Mouse (Mus musculus): Measurements from ENCODE around the gene Arrdc1.

The Arrdc1 gene

DNA sequence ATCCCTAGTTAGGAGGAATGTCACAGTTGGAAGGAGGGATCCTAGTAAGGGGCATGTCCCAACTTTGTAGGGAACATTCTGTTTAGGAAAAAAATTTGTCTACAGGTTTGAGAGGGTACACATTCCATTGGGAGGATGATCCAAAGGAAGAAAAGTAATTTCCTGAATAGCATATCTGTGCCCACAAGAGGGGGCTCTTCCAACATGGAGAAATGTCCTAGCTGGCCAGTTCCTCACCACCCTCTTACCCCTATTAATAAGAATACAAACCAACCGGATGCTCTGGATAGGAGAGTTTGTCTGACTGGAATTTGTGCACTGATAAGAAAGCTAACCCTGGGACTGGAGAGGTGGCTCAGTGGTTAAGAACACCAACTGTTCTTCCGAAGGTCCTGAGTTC is 11.5 kb downstream of the Arrdc1 start:
- in situ Hi-C loops (cut with MboI): no loop called here

DNA sequence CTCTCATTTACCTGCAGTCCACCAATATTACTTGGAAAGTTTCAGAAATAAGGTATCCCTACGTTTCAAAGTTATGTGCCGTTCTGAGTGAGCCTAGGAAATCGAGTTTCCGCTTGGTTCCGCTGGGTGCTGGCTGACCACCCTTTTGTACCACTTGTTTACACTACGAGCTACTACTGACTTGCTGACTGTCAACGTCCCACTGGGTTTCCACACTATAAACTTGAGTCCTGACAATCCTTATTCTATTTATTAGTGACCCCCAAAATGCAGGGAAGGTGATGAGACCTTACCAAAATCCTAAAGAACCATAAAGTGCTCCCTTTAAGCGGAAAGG is 15.2 kb downstream of the Arrdc1 start:
- in situ Hi-C loops (cut with MboI): no loop called here

DNA sequence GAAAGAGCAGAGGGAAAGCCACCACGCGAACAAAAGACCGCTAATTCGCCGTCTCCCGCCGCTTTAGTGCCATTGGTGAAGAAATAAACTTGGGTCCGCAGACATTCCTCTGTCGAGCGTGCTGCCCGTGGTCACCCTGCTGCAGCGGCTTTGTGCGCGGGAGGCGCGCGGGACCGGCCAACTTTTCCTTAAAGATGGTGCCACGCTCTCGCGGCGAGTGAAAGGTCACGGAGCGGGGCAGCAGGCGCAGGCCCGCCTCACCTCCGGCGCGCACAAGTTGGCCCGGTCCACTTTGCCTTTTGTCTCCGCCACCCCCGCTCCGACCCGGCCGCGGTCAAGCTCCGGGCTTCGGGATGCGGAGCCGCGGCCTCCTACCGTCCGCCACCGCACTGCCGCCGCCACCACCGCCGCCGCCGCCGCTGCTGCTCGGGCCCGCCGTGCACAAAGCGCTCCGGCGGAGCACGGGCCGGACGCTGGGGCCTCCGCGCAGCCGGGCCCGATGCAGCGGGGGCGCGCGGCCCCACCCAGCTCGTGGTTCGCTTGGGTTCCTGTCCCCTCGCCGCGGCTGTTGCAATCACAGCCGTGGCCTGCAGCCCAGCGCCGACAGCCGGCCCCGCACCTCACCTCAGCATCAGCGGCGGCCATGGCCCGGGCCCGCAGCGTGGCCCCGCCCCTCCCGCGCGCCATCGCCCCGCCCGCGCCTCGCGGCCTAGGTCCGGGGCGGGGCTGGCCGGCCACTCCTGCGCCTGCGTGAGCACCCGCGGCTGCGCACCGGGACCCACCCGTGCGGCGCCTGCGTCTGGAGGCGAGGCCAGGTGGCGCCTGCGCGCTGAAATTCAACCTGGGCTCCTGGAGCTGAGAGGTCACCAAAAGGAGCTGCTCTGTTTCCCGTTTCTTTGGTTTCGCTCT is 15.9 kb downstream of the Arrdc1 start, which contains the start of gene Ehmt1:
Ehmt1 (minus strand) TSS at position 685 of the 909 bp plus-strand sequence.
- in situ Hi-C loops (cut with MboI): no loop called here

DNA sequence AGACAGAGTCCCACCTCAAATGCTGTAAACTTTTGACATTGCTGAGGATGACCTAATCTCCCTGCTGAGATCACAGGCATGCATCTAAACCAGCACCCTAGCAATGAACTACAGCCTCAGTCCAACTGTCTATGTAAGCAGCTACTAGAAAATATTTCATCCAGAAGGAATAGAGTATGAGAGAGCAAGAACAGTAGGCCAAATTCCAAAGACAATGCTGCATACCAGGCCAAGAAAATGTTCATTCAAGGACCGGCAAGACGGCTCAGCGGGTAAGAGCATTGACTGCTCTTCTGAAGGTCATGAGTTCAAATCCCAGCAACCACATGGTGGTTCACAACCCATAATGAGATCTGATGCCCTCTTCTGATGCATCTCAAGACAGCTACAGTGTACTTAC is 20.3 kb downstream of the Arrdc1 start:
- in situ Hi-C loops (cut with MboI): no loop called here

DNA sequence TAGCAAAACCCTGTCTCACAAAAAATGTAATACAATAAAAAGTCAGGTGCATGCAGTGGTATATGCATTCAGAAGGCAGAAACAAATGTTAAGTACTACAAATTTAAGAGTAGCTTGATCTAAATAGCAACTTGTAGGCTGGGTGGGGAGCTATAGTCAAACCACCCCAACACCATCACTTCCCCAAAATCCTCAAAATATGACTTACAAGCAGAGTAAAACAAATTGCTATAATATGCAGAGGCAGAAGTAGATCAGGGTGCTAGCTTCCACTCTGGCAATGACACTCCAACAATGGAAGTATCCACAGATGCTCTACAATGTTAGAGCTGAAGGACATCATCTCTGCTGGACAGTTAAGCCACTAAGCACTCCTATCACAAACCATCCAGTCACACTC is 22.5 kb downstream of the Arrdc1 start:
- in situ Hi-C loops (cut with MboI): no loop called here

DNA sequence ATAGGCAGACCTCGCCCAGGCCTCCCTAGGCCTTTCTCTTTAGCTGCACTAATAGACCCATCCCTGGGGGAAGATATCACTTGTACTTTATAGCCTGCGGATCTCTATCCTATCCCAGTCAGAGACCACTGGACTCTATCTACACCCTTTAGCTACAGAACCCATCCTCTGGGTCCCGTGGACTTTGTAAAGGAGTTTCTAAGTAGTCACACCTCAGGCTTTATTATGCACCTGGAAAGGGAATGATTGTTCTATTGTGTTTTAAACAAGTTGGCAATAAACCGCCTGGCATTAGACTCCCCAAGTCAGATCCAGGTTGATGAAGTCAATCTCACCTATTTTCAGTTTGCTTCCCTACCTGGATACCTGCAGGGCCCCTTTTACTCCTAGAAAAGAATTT is 22.9 kb downstream of the Arrdc1 start:
- in situ Hi-C loops (cut with MboI): no loop called here

DNA sequence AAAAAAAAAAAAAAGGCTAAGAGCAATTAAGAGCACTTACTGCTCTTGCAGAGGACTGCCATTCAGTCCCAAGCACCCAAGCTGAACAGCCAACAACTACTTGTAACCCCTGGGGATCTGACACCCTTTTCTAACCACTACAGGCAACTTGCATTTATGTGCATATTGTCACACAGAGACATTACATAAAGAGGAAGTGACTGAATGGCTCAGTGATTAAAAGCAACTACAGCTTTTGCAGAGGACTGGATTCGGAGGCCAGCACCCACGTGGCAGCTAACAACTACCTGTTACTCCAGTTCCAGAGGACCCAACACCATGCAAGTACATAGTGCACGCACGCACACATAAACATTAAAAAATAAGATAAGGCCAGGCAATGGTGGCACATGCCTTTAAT is 24.6 kb downstream of the Arrdc1 start:
- in situ Hi-C loops (cut with MboI): no loop called here

DNA sequence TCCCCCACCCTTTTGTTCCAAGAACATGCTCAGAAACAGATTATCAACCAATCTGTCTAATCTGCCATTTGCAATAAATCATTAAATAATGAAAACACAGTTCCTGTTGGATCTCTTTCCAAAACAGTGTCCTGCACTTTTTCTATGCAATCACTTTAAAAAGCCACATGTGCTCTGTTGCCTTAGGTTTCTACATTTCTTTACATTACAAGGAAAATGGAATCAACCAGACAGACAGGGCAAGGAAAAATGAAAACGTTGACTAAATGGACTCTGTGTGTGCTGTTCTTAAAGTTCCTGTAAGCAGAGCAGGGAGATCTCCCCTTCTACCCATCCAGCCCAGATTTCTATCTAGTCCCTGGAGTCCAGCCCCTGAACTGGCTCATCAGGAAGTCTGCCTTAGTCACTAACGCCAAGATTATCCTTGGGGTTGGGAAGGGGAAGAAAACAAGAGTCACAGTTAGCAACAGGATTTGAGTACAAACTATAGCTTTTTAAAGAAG is 29.3 kb downstream of the Arrdc1 start:
- in situ Hi-C loops (cut with MboI): no loop called here

DNA sequence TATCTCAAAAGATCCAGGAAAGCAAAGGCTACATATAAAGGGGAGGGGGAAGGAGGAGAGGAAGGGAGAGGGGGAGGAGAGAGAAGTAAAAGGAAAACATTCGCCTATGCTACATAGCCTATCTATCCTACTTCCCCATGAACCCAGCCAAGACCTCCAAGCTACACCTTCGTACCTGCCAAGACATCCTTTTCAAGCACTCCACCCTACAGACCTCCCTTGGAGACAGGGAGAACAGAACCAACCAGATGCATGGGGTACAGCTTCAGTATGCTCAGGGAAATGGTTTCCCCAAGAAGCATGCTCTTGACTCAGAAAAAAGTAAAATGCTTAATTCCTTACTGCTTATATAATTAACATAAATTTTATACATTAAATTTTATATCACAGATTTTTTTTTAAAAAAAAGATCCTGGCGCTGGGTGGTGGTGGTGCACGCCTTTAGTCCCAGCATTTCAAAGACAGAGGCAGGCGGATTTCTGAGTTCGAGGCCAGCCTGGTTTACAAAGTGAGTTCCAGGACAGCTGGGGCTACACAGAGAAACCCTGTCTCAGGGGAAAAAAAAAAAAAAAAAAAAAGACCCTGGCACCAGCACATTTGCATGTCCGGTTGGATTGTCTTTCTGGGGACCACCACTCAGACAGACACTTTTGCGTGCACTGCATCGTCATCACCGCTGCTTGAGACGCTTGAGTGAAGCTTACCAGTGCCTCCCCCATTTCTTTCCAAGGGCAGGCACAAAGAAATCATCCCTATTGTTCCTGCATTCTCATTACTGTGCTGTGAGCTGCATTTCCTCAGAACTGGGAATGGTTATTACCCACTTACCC is 30.0 kb downstream of the Arrdc1 start:
- in situ Hi-C loops (cut with MboI): no loop called here

DNA sequence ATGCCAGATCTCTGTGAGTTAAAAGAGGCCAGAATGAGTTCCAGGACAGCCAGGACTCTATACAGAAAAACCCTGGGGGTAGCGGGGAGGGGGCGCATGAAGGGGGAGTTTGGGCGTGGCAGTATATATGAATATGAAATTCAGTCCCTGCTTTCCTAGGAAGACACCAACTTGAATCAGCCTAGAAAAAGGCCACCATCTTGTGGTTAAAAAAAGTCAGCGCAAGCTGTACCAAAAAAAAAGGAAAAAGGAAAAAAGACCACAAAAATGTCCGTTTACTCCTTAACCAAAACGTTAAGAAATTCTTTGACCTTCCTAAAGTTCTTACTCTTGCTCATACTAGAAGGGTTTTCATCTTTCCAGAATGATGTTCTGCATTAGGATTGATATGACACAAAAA is 32.1 kb downstream of the Arrdc1 start:
- in situ Hi-C loops (cut with MboI): no loop called here

DNA sequence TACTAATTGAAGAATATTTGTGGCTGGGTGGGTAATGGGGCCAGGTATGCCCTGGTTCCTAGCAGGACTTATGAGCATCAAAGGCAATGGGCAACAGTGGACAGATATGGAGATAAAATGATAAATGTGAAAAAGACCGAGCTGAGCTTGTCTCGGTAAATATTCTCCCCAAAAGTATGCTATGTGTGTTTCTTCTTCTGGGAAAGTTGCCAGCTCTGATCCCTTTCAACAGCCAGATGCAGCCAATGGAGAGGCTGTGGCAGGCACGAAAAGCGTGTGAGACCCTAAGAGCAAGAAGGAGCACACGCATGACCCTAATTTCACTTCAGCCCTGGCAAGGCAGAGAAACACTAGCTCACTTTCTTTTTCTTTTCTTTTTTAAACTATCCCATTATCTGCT is 34.0 kb downstream of the Arrdc1 start:
- in situ Hi-C loops (cut with MboI): no loop called here

DNA sequence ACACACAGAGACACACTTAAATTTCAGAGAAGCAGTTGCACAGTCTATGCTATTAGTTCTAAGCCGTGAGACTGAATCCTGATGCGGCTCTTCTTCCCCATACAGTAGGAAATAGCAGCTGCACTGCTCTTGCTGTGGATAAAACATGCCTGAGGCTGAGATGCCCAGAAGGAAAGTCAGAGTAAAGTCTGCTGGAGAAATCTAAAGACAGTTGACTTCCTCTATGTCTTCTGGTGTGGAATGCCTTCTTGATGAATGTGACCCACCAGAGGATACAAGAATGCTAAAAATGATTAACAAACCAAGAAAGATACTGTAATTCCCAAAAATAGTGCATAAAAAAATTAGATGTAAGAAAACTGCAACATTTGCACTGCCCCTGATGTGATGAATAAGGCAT is 35.8 kb downstream of the Arrdc1 start:
- in situ Hi-C loops (cut with MboI): no loop called here

DNA sequence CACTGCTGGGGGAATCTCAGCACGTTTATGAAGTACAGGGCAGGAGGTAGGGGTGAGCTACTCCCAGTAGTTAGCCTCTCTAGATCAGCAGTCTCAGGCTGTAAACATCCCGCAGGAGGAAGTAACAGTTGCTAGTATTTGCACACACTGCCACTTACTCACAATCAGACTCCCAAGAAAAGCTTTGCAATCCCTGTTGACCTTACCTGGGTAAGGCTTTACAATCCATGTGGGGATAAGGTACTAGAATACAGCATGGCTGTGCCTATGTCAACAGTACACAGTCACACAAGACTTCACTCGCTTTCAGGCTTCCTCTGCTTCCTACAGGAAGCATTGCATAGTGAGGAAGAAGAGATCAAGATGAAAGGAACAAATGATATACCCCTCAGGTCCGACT is 38.3 kb downstream of the Arrdc1 start:
- in situ Hi-C loops (cut with MboI): no loop called here

DNA sequence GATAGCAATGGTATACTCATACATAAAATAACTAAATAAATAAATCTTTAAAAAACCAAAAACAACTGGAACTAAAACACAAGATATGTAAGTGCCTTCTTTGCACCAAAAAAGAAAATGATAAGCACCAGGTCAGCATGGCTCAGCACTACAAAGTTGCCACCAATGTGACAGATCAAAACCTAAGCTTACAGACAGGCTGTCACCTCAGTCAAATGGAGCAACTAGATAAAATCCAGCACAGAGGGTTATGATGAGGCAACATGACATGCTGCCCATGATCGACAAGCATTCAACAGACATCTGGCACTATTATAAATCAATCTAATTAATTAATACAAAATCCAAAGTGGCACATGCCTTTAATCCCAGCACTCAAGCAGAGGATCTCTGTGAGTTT is 40.8 kb downstream of the Arrdc1 start:
- in situ Hi-C loops (cut with MboI): no loop called here

DNA sequence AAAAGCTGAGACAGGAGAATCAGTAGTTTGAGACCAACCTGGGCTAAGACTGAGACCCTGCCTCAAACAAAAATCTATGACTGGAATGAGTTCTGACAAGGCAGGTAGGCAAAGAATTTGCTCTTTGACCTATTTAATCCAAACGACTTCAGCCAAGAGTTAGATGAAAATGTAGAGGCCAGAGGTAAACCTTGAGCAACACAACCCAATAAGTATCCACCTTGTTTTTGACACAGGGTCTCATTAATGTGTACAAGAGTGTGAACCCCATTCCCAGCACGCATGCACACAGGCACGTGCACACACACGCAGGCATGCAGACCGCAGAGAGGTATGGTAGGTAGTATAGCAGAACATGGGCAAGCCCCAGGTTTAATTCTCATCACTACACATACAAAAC is 42.7 kb downstream of the Arrdc1 start:
- in situ Hi-C loops (cut with MboI): no loop called here

DNA sequence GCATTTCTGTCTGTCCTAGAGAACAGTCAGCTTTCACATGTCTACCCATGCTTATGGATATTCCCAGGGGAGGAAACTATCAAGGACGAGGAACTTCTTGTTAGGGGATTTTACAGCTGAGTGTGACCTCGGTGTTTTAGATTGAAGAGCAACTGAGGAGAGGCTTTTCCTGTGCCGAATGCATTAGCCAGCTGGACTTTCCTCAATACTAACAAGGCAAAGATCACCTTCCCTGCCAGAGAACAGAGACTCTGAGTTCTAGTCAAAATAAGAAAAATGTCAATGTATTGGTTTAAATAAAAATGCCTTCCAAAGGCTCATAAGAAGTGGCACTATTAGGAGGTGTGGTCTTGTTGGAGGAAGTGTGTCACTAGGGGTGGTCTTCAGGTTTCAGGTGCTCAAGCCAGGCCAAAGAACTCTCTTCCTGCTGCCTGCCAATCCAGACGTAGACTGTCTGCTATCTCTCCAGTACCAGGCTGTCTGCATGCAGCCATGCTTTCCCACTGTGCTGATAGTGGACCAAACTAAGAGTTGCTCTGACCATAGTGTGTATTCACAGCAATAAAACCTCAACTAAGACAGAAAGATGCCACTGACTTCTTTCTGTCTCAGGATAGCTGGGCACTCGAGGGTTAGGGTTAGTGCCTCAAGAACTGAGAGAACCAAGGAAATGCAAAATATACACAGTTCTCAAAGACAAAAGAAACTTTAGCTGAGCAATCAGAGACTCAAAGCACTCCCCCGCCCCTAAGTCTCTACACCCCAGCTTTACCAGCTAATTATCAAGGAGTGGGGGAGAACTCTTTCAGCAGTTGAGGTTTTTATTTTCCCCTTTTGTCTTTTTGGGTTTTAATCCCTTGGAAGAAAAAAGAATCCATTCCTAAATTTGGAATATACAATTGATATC is 44.3 kb downstream of the Arrdc1 start:
- in situ Hi-C loops (cut with MboI): no loop called here

DNA sequence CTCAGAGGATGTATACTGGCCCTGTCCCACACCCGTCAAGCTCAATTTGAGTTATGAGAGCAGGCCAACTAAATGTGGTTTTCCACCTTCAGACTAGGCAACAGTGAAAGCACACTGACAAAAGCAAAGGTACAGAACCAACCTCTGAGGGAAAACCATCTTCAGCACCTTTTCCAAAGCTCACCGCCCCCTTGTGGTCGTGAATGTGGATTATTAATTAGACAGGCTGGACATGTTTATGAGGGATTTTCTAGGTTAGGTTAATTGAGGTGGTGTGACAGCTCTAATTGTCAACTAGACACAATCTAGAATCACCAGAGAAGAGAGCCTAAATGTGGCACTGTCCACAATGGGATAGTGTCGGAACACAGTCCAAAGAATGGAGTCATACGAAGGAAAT is 46.2 kb downstream of the Arrdc1 start:
- in situ Hi-C loops (cut with MboI): no loop called here

DNA sequence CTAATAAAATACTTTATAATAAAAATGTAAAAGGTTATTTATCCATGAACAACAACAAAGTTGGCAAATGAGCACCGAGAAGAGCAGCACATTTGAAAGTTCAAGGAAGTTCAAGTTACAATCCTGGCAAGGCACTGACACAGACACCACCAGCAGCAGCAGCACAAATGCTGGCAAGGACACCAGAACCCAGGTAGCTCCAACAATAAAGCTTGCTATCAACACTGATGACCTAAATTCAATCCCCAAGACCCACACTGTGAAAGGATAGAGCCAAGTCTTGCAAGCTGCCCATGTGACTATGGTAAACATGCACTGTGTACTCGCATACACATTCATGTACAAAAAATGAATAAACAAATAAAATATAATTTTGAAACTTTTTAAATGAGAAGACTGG is 54.4 kb downstream of the Arrdc1 start:
- in situ Hi-C loops (cut with MboI): no loop called here
